37 mouse cellular contexts compared by ENCODE assay signal in the genomic region with DNA sequence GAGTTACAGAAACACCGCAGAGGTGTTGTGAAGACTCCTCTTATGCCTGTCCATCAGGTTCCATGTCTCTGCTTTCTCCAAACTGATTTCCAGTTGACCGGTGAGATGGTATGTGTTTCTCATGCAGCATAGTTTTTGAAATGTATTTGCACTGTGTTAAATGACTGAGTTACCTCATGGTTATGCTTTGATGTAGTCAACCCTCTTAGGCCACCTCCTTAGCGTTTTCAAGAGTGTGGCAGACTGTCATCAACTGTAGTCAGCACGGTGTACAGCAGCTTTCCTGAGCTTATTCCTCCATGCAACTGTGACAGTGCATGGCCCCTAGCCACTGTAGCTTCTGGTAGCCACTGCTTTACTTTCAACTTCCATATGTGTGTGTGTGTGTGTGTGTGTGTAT. TPM values are rescaled to one million over a fixed set of nuclear protein-coding genes. Genes with fewer than 3 reads are reported as not detected.
"Had no signal": no experiment of that assay in that cellular context is flagged by ENCODE, and none has a peak within 500 bp of the region (broad histone marks: within the 10 kb centered on the region; RNA-seq: fewer than 3 reads in every experiment).

No protein-coding gene starts in this region.

- H3K27ac ChIP-seq: heart, embryonic 10.5 days; hindbrain, embryonic 10.5 days; hindbrain, embryonic 12.5 days; hindbrain, embryonic 14.5 days; kidney, embryonic 15.5 days; kidney, postnatal 0 days; layer of hippocampus, adult 2 months; left cerebral cortex, adult 2 months; limb, embryonic 10.5 days; limb, embryonic 12.5 days had no signal

- H3K27me3 ChIP-seq: heart, embryonic 12.5 days; hindbrain, embryonic 12.5 days; kidney, embryonic 15.5 days; limb, embryonic 12.5 days had no signal

- DNase-seq: gastrocnemius, postnatal 14 days; gastrocnemius, postnatal 36 days; heart, adult 18-20 months; heart, postnatal 10 days; heart, postnatal 4 days; kidney, adult 11 months; kidney, adult 2 months; kidney, adult 9 months; kidney, postnatal 14 days; kidney, postnatal 4 days; liver had no signal

- H3K9ac ChIP-seq: heart, embryonic 12.5 days; hindbrain, embryonic 12.5 days; hindbrain, embryonic 14.5 days; kidney, embryonic 15.5 days; limb, embryonic 12.5 days had no signal

- H3K4me2 ChIP-seq: heart, embryonic 12.5 days; hindbrain, embryonic 12.5 days; hindbrain, embryonic 14.5 days; kidney, embryonic 15.5 days; limb, embryonic 12.5 days; liver, embryonic 11.5 days had no signal

- ATAC-seq: hindbrain, embryonic 16.5 days; intestine, embryonic 16.5 days had no signal

- H3K36me3 ChIP-seq: heart, embryonic 10.5 days; heart, embryonic 12.5 days; hindbrain, embryonic 10.5 days; hindbrain, embryonic 12.5 days; kidney, embryonic 15.5 days; limb, embryonic 10.5 days; limb, embryonic 12.5 days had no signal

- H3K9me3 ChIP-seq: heart, embryonic 10.5 days; heart, embryonic 12.5 days; hindbrain, embryonic 10.5 days; hindbrain, embryonic 12.5 days; kidney, embryonic 15.5 days; limb, embryonic 10.5 days; limb, embryonic 12.5 days had no signal

- H3K4me1 ChIP-seq: hindbrain, embryonic 10.5 days; hindbrain, embryonic 12.5 days; kidney, embryonic 15.5 days; limb, embryonic 10.5 days; limb, embryonic 12.5 days had no signal

- H3K4me3 ChIP-seq: heart, embryonic 10.5 days; heart, embryonic 12.5 days; hindbrain, embryonic 10.5 days; hindbrain, embryonic 12.5 days; kidney, embryonic 15.5 days; layer of hippocampus, adult 2 months; left cerebral cortex, adult 2 months; limb, embryonic 10.5 days; limb, embryonic 12.5 days had no signal

RNA-seq across cellular contexts. Expression of gene Cpb2, which starts 53.1 kb away (rescaled TPM):
- total RNA-seq: gastrocnemius, adult 18-20 months; gastrocnemius, adult 8-10 months; gastrocnemius, postnatal 14 days; gastrocnemius, postnatal 36 days; granulocyte monocyte progenitor cell, adult 5-6 weeks; heart, adult 18-20 months; heart, adult 8-10 months; heart, postnatal 10 days; heart, postnatal 25 days; heart, postnatal 4 days; layer of hippocampus, adult 2 months; layer of hippocampus, postnatal 10 days; layer of hippocampus, postnatal 25 days; left cerebral cortex, adult 2 months; left cerebral cortex, postnatal 14 days; left cerebral cortex, postnatal 36 days had no signal
- polyA plus RNA-seq: heart, embryonic 14.5 days; hindbrain, embryonic 10.5 days; hindbrain, embryonic 12.5 days; hindbrain, embryonic 16.5 days; limb, embryonic 10.5 days; limb, embryonic 12.5 days; limb, embryonic 14.5 days had no signal

RNA-seq across cellular contexts. Expression of gene Lrrc63, which starts 58.4 kb away (rescaled TPM):
- total RNA-seq: gastrocnemius, adult 18-20 months; gastrocnemius, adult 8-10 months; gastrocnemius, postnatal 14 days; gastrocnemius, postnatal 36 days; granulocyte monocyte progenitor cell, adult 5-6 weeks; heart, adult 18-20 months; heart, adult 8-10 months; heart, postnatal 10 days; heart, postnatal 25 days; heart, postnatal 4 days; layer of hippocampus, adult 2 months; layer of hippocampus, postnatal 10 days; layer of hippocampus, postnatal 25 days; left cerebral cortex, adult 2 months had no signal
- polyA plus RNA-seq: heart, embryonic 12.5 days; heart, embryonic 14.5 days; hindbrain, embryonic 14.5 days; intestine, embryonic 14.5 days; kidney, adult 2 months; kidney, embryonic 15.5 days; kidney, postnatal 0 days; limb, embryonic 14.5 days; liver, embryonic 11.5 days had no signal
